Mouse (Mus musculus) cerebellum, adult 2 months (tissue): ENCODE results near the gene Olfr1371. TPM values are rescaled to one million over a fixed set of nuclear protein-coding genes. Genes with fewer than 3 reads are reported as not detected.
A peak's percentile ranks its signal among the peaks of the same experiment; 100 is the strongest.
"Not testable (repeated sequence)": the region's sequence is repeated elsewhere in the genome, so short reads cannot be mapped to it uniquely, and the experiment has no call there.

Source experiments
- DNase-seq, 2 experiments: peaks; one replicate each; pipeline ENCODE4 v3.0.0; 2021
- H3K27ac ChIP-seq: fragments of 200-500 bp; 2 replicates; pipeline ENCODE4 v1.5.1; 2012; ENCODE audit warnings: low read length, control low read depth, inconsistent platforms; ENCODE audit not compliant: insufficient read depth
- H3K27me3 ChIP-seq: fragments of 200-500 bp; 2 replicates; pipeline ENCODE4 v1.6.1; 2012; ENCODE audit warnings: inconsistent platforms, mild to moderate bottlenecking, low read length, moderate library complexity; ENCODE audit not compliant: control insufficient read depth, insufficient read depth
- H3K4me1 ChIP-seq: fragments of 200-500 bp; 2 replicates; pipeline ENCODE4 v1.6.1; 2011; ENCODE audit warnings: low read length; ENCODE audit not compliant: control insufficient read depth, insufficient read depth
- H3K4me3 ChIP-seq: fragments of 200-500 bp; replicated peaks from 2 replicates; pipeline ENCODE3; 2011; ENCODE audit warnings: mild to moderate bottlenecking, low read depth, low read length, control low read depth; ENCODE audit not compliant: insufficient read depth
- CTCF ChIP-seq: fragments of 200-500 bp; IDR thresholded peaks from 2 replicates; pipeline ENCODE4 v1.5.1; 2011; ENCODE audit warnings: low read depth, mild to moderate bottlenecking, control low read depth, low read length, moderate library complexity, borderline replicate concordance; ENCODE audit not compliant: insufficient read depth
- POLR2A ChIP-seq: fragments of 200-500 bp; IDR thresholded peaks from 2 replicates; pipeline ENCODE4 v1.6.1; 2011; ENCODE audit warnings: low read length, control low read depth, borderline replicate concordance; ENCODE audit not compliant: insufficient read depth
- WGBS: fragments of 180-500 bp; shearing (Covaris S2); methylation state at CpG from one replicate; pipeline ENCODE4 v1.1.7; 2018; 5-methylcytosine and 5-hydroxymethylcytosine counted together
- polyA plus RNA-seq: library from polyadenylated mRNA; depleted of rRNA; stranded (reverse); fragments of >200 nt; gene quantifications from 2 replicates; pipeline ENCODE4 v1.2.3, GENCODE M21; 2012

Olfr1371 gene
- polyA plus RNA-seq, 1 experiment = not detected

GRCm38 (mm10) chr11:52223968-52224682 lies 10.3 kb upstream of the Olfr1371 start:
- no peak overlapping the region for H3K4me3 ChIP-seq
- no peaks in the 10 kb centered on the region for H3K27me3 ChIP-seq
- H3K4me1 ChIP-seq = no peaks in the 10 kb centered on the region
- no peak for DNase-seq
- no peak overlapping the region for H3K27ac ChIP-seq
- 16% methylated on average over 19 of the region's 19 CpGs for WGBS
- no peak for TF ChIP-seq CTCF
- TF ChIP-seq POLR2A = no peak

- no peak overlapping the region for H3K4me3 ChIP-seq
- no peak for DNase-seq
- H3K4me1 ChIP-seq = no peaks in the 10 kb centered on the region
- WGBS = 74% methylated on average over 6 of the region's 6 CpGs
- TF ChIP-seq CTCF (peak; percentile 28; the same call in 1 of the 2 replicates), POLR2A (no peak)
- H3K27me3 ChIP-seq = no peaks in the 10 kb centered on the region
- no peak overlapping the region for H3K27ac ChIP-seq
Observed at GRCm38 (mm10) chr11:52222891-52223290, 9.1 kb upstream of the Olfr1371 start.

- H3K4me1 ChIP-seq = not testable (repeated sequence)
Observed at GRCm38 (mm10) chr11:52221921-52222320, 8.1 kb upstream of the Olfr1371 start.

GRCm38 (mm10) chr11:52220282-52220681 lies 6.5 kb upstream of the Olfr1371 start:
- Histone ChIP-seq H3K4me1 (no peaks in the 10 kb centered on the region), H3K27ac (no peak overlapping the region), H3K4me3 (no peak overlapping the region), H3K27me3 (no peaks in the 10 kb centered on the region)
- 13% methylated on average over 4 of the region's 4 CpGs for WGBS
- DNase-seq = peak; percentile 53 to 61
- TF ChIP-seq POLR2A = no peak
- peak; percentile 86 for TF ChIP-seq CTCF

More at GRCm38 (mm10) chr11:52221921-52222320, 8.1 kb upstream of the Olfr1371 start:
- 82% methylated on average over 6 of the region's 6 CpGs for WGBS
- not testable (repeated sequence) for H3K27ac ChIP-seq, H3K27me3 ChIP-seq, H3K4me3 ChIP-seq, DNase-seq

GRCm38 (mm10) chr11:52196496-52197023 lies 17.2 kb downstream of the Olfr1371 start:
- WGBS = 96% methylated on average over 8 of the region's 8 CpGs
- not testable (repeated sequence) for H3K27ac ChIP-seq, H3K4me3 ChIP-seq, H3K27me3 ChIP-seq, DNase-seq, H3K4me1 ChIP-seq

GRCm38 (mm10) chr11:52180651-52181050 lies 33.1 kb downstream of the Olfr1371 start:
- H3K4me3 ChIP-seq, H3K4me1 ChIP-seq, H3K27me3 ChIP-seq, DNase-seq, H3K27ac ChIP-seq: not testable (repeated sequence)
- WGBS = 90% methylated on average over 4 of the region's 4 CpGs

GRCm38 (mm10) chr11:52179897-52180296 lies 33.9 kb downstream of the Olfr1371 start:
- not testable (repeated sequence) for H3K4me3 ChIP-seq, H3K27me3 ChIP-seq, DNase-seq, H3K4me1 ChIP-seq, H3K27ac ChIP-seq
- 90% methylated on average over 2 of the region's 3 CpGs for WGBS

- DNase-seq = no peak
- TF ChIP-seq CTCF = no peak
- no peak for TF ChIP-seq POLR2A
- no peak overlapping the region for H3K27ac ChIP-seq
- 18% methylated on average over 12 of the region's 12 CpGs for WGBS
- peaks cover 4% of the 10 kb centered on the region; the same call in 1 of the 2 replicates for H3K27me3 ChIP-seq
- no peak overlapping the region for H3K4me3 ChIP-seq
- H3K4me1 ChIP-seq = 0 out of 2 replicates have a peak, but pooled peaks cover 2% of the 10 kb centered on the region
Observed at GRCm38 (mm10) chr11:52168461-52168860, 45.3 kb downstream of the Olfr1371 start.

GRCm38 (mm10) chr11:52167901-52168302 lies 45.9 kb downstream of the Olfr1371 start:
- not testable (repeated sequence) for H3K4me1 ChIP-seq, H3K4me3 ChIP-seq, DNase-seq, H3K27ac ChIP-seq, H3K27me3 ChIP-seq
- 1% methylated on average over 42 of the region's 42 CpGs for whole genome bisulfite sequencing
